Mouse (Mus musculus): Measurements from ENCODE around the gene Prkag1.

Prkag1 gene

DNA sequence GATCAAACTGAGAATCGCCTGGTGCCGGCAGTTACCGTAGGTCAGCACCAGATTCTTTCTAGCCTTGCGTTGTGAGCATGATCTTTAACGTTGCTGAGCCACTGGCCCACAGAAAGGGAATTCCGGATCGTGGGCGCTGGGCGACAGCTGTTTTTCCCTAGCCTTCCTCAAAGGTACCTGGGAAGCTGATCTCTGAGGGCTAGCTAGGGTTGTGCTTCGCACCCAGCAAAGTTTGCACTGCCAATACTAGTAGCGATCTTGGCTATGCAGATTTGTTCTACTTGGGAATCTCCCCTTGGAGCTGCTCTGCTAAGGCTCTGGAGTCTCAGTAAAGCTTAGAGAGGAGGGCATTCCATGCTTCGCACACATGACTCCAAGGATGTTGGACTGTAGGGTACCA, 40.1 kb downstream of the Prkag1 start:
- DNase-seq, result no peak

DNA sequence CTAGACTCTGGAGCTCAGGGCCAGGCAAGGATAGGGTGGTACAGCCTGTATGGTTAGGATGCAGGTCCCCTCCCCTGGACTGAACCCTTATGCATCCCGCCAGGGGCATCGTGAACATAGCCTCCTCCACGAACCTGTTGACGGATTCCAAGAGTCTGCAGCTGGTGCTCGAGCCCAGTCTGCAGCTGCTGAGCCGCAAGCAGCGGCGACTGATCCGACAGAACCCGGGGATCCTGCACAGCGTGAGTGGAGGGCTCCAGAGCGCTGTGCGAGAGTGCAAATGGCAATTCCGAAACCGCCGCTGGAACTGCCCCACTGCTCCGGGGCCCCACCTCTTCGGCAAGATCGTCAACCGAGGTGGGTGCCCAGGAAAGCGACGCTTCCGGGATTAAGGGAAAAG, 40.6 kb downstream of the Prkag1 start:
- no peak for DNase-seq

DNA sequence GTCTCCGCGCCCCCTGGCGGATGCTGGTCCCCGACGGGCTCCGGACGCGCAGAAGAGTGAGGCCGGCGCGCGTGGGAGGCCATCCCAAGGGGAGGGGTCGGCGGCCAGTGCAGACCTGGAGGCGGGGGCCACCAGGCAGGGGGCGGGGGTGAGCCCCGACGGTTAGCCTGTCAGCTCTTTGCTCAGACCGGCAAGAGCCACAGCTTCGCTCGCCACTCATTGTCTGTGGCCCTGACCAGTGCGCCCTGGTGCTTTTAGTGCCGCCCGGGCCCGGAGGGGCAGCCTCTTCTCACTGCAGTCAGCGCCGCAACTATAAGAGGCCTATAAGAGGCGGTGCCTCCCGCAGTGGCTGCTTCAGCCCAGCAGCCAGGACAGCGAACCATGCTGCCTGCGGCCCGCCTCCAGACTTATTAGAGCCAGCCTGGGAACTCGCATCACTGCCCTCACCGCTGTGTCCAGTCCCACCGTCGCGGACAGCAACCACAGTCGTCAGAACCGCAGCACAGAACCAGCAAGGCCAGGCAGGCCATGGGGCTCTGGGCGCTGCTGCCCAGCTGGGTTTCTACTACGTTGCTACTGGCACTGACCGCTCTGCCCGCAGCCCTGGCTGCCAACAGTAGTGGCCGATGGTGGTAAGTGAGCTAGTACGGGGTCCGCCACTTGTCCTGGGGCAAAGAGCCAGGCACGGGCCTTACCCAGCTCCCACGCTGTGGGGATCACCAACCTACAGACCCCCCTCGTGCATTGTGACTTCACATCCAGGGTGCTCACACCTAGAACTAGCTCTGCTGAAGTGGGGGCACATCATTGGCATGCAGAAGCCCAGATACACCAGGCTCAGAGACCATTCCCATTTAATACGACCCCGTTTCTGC, 41.4 kb downstream of the Prkag1 start, which contains the start of gene Wnt1:
Gene Wnt1 (plus strand): TSS at position 197 of the 875 bp plus-strand sequence.
- peak; percentile 54 for DNase-seq

DNA sequence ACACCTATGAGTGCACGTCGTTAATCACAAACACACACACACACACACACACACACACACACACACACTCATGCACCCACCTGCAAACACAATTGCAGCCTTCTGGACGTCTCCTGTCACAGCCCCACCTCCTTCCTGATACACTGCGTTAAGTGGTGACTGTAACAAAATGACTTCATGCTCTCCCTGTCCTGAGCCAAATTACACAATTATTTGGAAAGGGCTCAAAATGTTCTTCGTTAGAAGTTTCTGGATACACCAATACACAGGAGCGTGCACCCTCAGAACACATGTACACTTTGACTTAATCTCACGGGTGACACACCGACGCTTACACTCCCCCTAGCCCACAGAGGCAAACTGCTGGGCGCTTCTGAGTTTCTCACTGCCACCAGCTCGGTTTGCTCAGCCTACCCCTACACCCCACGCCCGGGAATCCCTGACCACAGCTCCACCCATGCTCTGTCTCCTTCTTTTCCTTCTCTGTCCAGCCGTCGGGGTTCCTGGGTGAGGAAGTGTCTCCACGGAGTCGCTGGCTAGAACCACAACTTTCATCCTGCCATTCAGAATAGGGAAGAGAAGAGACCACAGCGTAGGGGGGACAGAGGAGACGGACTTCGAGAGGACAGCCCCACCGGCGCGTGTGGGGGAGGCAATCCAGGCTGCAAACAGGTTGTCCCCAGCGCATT, 42.2 kb downstream of the Prkag1 start:
- DNase-seq, result no peak

DNA sequence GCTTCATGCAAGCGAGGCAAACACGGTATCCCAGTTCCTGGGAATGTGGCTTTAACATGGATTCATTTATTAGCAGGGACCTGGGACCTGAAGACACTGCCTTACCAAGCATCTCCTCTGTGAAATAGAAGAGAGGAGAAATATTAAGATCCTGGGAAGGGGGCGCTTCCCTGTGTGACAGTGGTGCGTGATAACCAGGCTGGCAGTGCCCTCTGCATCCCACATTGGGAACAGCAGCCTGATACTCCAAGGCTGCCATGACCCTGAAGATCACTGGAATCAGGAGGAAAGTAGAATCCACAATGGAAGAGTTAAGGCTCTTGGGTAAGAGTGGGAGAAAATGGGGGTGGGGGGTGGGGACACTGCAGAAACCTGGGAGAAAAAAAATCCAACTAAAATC, 43.4 kb downstream of the Prkag1 start:
- DNase-seq, result no peak

DNA sequence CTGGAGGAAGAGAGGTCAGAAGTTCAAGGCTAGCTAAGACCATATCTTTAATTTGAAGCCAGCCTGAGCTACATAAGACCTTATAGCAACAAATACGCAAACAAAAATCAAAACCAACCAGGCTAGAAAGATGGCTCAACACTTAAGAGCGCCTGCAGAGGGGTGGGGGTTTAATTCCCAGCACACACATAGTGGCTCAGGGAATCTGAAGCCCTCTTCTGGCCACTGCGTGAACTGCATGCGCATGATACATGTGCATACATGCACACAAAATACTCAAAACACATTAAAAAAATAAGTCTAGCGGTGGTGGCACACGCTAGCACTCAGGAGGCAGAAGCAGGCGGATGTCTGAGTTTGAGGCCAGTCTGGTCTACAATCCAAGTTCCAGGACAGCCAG, 45.6 kb downstream of the Prkag1 start:
- no peak for DNase-seq

DNA sequence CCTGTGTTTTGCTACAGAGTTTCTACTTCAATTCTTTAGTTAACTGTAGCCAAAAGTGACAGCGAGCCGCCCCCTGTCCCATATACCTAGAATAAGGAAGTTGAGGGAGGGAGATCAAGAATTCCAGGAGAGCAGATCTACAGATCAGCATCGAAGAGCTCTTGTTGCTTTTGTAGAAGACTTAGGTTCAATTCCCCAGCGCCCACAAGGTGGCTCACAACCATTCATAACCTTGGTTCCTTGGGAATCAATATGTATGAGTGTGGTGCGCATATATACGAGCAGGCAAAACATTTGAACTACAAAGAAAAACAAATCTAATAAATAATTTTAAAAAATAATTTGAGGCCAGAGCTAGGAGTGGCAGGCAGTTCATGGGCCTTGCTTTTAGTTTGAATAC, 50.2 kb downstream of the Prkag1 start:
- DNase-seq, result no peak

DNA sequence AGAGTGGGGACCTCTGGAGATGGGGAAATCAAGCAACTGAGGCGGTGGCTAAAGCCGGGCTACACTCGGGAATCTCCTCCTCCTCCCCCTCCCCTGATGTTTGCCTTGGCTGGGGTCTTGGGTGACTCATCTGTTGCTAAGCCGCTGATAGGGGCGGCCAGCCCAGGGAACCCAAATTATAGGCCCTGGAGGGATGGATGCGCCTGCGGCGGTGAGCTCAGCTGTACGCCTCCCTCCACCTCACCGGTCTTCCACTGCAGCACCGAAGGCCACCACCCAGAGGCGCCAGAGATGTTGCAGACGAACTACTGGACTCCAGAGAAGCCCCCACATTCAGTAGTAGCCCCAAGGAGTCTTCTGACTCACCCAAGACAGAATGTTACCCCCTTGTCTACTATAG, 50.7 kb downstream of the Prkag1 start:
- DNase-seq, result no peak

DNA sequence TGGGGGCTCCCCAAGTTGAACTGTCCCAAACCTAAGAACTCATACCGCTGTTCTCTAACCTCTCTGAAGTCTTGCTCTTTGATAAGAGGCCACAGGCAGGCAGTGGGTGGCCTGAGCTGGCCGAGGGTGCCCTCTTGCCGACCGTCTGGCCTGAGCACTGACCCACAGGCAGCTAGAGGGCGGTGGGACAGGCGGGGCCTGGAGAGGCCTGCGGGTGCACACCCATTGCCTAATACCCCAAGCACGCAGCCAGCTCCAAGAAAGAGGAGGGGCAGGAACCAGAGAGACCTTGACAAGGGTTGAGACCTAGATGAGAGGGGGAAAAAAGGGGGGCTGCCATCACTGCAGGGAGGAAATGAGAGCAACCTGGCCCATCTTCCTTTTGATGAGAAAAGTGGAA, 51.2 kb downstream of the Prkag1 start:
- no peak for DNase-seq

DNA sequence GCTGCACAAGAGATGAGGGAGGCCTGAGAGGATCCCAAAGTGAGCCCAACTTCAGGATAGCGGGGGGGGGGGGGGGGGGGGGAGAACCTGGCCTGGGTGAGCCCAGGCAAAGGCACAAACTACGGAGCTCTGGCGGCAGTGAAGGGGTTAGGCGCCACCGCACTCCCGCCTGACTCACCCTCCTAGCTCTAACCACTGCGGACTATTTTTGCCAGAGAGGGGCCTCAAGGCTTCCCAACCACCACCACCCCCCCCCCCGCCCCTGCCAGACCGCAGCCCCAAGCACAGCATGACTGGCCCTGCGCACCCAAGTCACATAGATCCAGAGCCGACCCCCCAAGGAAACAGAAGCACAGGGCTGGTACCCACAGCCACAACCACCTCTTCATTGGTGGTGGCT, 52.5 kb downstream of the Prkag1 start:
- DNase-seq, result no peak

DNA sequence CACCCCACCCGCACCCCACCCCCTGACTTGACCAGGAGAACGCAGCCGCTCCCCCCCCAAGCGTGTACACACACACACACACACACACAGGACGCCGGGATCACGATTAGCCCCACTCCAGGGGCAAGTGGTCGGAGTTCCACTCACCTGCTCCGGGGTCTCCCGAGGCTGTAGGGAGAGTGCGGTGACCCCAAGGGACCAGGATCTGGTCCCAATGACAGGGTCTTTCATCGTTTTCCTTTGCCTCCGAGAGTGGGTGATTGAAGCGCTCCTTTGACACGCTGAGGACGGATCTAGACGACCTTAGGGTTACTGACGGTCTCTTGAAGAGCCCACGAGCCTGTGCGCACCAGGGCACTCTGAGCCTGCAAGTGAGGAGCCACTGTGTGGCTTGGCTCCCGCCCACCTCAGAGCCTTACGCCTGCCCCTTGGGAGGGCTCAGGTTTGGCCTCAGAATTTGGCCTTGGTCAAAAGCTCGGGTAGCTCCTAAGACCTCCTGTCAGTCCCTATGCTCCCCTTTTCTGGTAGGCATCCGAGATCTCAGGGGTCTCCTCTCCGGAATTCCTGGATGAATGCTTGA, 53.0 kb downstream of the Prkag1 start:
- no peak for DNase-seq

DNA sequence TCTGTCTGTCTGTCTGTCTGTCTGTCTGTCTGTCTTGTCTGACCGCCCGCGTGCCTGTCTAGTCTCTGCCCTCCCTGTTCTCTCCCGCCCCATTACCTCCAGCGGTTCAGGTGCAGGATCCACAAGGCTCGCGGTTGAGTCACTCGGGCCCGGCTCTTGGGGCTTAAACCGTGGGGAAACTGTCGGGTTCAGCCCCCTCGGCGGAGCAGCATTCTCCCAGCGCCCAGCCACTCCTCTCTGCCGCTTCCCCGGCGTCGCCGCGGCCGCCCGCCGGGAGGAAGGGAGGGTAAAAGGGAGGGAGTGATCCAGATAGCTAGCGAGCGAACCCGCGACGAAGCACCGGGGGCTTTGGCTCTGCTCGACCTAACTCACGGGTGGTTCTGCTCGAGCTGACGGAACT, 53.6 kb downstream of the Prkag1 start, which contains the start of gene Wnt10b:
Gene Wnt10b (minus strand): TSS at position 389 of the 400 bp plus-strand sequence.
- DNase-seq, result no peak

DNA sequence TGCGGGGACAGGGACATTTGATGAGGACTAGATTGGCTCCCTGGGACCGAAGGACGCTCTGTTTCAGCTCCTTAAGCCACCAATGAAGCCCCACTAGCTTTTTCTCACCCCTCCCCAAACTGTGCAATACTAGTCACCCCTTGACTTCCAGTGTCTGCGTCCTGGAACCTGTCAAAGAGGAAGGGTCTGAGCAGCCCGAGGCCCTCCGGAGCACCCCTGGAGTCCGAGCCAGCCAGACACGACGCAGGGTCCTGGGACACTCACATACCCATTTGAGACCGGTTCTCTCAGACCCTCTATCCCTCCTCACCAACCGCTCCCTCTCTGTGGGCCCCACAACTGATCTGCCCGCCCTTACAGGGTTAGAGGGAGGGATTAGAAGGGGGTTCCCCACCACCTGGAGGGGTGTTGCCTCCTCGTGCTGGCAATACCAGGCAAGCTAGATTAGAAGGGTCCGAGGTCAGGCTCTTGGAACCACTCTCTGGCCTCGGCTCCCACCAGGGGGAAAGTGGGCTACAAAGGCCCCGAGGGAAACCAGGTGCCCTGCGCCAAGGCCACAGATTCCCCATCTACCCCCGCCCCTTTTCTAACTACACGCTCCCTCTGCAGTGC, 54.2 kb downstream of the Prkag1 start:
- DNase-seq, result no peak

DNA sequence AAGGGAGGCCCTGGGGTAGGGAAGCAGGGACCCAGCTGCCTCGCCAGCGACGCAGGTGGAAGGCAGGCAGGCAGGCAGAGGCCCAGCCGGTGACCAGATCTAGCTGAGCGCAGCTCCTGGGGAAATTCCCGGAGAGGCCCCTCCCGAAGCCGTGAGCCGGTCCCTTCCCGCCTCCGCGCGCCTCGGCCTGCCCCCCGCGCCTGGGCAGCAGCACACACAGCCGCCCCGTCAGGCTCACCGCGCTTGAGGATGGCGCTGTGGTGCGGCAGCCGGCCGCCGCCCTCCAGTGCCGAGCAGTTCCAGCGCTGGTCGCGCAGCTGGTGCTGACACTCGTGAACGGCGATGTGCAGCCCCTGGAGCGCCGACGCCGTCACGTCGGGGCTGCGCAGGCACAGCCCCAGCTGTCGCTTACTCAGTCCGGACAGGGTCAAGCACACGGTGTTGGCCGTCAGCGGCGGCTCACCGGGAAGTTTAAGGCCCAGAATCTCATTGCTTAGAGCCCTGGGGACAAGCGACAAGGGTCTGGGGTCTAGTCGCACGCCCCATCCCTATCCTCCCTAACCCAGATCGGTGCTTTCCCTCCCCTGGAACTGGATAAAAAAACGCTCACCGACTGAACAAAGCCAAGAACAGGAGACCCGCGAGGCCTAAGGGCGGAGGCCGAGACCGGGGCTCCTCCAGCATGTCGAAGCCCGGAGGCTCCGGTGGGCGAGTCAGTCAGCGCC, 54.9 kb downstream of the Prkag1 start:
- no peak for DNase-seq

DNA sequence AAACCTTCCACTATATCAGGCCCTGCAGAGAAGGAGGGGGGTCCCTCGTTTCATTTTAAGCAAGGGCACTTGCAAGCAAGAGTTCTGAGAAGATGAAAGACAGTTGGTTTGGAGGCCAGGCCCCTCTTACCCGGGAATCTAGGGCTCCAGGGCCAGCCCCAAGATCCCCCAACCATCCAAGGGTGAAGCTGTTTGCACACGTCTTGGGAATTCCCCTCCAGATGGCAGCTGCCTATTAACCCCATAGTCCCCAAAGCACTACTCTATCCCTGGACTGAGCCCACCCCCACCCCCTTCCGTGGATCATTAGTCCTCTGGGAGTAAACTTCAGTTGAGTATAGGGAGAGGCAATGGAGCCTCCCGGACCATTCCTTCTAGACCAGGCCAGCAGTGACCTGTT, 55.8 kb downstream of the Prkag1 start:
- DNase-seq, result no peak

DNA sequence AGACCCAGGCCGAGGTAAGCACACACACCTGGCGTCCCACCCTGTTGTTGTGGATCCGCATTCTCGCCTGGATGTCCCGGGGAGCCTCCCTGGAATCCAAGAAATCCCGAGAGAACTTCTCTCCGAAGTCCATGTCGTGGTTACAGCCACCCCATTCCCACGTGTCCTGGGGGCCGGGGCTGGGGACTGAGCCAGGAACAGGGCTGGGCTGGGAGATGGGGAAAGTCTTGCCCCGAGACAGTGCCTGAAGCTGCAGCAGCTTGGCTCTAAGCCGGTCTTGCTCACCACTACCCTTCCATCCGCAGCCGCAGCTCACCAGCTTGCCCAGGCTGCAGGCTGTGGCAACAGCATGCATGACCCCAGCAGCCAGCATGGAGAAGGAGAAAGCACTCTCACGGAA, 57.2 kb downstream of the Prkag1 start:
- no peak for DNase-seq

DNA sequence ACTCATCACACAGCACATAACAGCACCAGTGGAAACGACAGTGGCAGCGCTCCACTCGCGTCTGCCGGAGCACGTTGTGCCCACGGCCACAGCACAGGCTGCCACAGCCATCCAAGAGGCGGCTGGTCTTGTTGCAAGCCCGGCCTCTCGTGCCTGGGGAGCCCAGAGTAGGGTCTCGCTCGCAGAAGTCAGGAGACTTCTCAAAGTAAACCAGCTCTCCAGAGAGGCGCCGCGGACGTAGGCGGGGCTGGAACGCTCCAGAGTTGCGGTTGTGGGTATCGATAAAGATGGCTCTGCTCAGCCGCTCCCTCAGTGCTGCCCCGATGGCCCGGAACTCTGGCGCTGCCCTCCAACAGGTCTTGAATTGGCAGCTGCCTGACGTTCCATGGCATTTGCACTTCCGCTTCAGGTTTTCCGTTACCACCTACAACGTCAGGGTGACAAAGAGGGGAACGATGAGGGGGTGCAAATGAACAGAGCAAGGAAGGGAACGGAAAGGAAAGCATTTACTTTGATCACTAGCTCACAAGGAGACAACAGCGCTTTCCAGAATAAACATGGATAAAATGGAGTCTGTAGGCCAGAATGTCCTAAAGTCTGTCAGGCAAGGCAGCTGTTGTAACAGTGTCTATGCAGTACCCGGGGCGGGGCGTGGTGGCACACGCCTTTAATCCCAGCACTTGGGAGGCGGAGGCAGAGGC, 58.7 kb downstream of the Prkag1 start:
- no peak for DNase-seq

DNA sequence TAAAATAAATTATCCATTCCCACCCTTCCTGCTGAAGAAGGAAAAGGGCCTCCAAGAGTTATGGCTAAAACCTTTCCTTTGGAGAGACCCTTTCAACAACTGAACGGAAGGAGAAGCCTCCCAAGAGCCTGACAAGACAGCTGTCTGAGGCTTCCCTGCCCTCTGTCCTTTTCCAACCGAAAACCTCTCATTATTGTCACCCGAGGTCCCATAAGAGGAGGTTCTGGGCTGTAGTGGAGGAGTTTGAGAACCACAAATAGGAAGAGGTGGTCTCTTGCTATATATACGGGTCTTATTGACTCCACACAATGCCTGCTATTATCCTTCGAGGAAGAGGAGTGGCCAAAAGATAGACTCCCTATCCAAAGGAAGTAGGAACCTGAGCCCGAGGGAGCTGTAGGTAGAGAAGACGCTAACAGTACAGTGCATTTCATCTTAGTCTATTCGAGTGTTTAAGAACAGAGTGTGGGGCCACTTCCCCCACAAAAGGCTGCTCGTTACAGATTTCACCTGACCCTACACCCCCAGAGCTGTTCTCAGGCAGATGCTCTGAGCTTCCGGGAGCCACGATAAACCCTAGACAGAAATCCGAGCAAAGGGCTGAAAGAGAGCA, 59.4 kb downstream of the Prkag1 start:
- no peak for DNase-seq

DNA sequence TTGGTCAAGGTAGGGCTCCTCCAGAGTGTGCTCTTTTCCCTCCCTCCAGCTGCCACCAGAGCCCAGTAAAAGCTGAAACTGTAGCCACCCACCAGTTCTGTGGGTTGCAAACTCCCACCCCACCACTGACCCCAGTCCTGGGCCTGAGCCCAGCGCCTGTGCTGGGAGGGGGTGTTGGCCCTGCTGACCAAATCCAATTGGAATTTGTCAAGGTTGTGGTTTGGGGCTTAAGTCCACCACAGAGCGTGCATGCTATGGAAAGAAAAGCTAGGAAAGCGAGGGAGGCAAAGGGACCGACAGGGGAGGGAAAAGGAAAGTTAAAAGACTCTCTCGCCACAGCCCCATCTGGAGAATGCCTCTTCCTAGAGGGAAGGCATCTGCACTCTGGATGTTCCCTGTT, 63.1 kb downstream of the Prkag1 start:
- no peak for DNase-seq

DNA sequence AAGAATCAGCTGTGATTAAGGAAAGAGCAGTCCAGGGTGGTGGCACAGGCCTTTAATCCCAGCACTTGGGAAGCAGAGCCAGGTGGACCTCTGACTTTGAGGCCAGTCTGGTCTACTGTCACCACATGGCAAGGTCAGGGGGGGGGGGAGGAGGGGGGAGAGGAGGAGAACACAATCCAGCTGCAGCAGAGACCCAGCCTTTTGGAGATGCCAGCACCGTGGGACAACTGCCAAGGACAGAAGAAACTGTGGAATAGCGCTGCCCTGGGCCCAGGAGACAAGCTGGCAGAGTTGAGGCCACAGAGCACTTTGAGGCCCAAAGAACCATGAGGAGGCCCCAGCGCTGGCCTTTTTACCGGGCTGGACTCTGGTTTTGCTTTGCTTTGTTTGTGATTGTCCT, 65.4 kb downstream of the Prkag1 start:
- DNase-seq, result no peak
